Mouse (Mus musculus) activated CD4-positive, CD25-positive, alpha-beta regulatory T cell, adult 4 months (primary cell): Measurements from ENCODE around the gene Hspa1a. TPM values are rescaled to one million over a fixed set of nuclear protein-coding genes. Genes with fewer than 3 reads are reported as not detected.
A peak's percentile ranks its signal among the peaks of the same experiment; 100 is the strongest.
"Not testable (repeated sequence)": the region's sequence is repeated elsewhere in the genome, so short reads cannot be mapped to it uniquely, and the experiment has no call there.

ENCODE experiments used
- ATAC-seq: one replicate; pipeline ENCODE4 v1.8.0; 2017
- polyA plus RNA-seq, 2 experiments: library from polyadenylated mRNA; unstranded; fragments of 100-300 nt; shearing (Covaris generic); gene quantifications; one replicate each; pipeline ENCODE4 v1.2.1; 2017

Gene Hspa1a
- 1 to 10 TPM in 1 of 2 experiments, under 1 TPM in 1; 0.17 to 5.1 TPM for polyA plus RNA-seq

DNA sequence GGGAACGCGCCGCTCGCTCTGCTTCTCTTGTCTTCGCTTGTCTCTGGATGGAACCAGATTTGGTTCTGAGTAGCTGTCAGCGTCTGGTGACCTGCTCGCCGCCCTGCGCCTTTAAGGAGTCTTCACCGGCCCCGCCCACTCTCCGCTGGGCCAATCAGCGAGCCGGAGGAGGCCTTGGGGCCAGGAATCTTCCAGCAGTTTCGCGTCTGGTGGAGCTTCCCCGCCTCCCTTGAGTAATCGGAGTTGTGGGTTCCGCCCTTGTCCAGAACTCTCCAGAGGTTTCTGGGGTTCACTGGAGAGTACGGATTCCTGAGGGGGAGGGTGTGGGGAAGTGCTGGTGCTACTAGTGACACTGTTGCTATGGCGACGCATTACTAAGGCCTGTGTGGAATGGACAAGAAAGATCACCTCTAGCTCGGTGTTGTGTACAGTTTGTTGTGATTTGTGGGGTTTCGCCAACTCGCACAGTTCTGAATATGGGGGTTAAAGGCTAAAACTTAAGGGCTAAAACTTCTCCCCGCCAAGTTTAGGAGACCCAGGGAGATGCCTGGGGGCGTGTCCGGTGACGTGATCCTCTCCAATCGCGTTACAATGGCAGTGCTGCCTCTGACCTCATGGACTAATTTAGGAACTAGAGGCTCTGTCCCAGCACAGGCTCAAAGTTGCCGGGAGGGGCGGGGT is at the start of gene Hspa1a, which contains the start of gene Hspa1l:
Gene Hspa1a, minus strand, starts transcription at position 88 of the 681 bp plus-strand sequence.
Gene Hspa1l, plus strand, starts transcription at position 635 of the 681 bp plus-strand sequence.
- ATAC-seq = peak; percentile 95

DNA sequence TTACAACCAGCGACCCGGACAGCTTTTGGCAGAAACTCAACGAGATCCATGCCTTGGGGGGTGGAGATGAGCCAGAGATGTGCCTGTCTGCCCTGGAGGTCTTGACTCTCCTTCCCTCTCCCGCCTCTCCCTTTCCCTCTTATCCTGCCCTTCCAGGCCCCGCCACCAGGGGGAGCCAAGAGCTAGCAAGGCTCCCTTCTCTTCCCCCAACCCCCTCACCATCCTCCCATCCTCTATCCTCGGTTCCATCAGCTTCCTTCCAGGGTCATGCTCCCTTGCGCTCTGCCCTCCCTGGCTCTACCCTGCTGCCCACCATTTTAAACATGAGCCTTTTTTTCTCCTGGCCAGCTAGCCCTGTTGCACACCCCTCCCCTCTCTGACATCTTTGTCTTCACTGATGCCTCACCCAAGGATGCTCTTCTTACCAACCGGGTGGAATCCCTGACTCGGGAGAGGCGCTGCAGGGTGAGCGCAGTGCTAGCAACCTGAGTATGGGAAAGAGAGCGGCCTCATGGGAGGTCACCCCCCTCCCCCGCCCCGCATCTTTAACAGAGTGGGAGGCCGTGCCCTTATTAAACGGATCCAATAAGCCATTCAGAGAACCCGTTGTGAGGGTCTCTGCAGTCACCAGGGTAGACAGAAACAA is 49.3 kb upstream of the Hspa1a start:
- peak; percentile 68 for ATAC-seq

- ATAC-seq = no peak
Measured at GRCm38 (mm10) chr17:35020551-35020950, 48.6 kb upstream of the Hspa1a start.

- no peak for ATAC-seq
Measured at GRCm38 (mm10) chr17:35019894-35020293, 47.9 kb upstream of the Hspa1a start.

DNA sequence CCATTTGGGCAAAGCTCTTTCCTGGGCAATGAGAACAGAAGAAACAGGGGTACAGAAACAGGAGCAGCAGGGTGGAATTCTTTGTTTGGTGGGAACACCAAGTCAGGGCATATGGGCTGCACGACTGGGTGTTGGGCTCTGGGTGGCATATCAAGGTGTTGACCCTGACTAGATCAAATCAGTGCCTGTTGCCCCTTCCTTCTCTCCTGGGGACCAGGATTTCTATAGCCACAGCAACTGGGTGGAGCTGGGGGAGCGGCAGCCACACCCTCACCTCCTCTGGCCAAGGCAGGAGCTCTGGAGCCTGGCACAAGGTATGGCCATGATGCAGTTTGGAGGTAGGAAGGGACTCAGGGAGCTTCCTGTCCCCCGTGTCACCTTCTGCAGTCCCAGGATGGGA is 46.2 kb upstream of the Hspa1a start:
- no peak for ATAC-seq

DNA sequence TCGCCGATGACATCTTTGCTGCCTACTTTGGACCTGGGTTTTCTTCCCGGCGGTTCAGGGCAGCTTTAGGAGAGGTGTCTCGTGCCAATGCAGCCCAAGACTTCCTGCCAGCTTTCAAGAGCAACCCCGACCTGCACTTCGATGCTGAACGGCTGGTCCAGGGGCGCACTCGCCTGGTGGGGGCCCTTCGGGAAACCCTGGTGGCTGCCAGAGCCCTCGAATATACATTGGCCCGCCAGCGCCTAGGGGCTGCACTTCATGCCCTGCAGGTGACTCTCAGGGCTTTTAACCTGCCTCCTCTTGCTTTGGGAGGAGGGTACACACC is 45.7 kb upstream of the Hspa1a start:
- ATAC-seq = no peak

DNA sequence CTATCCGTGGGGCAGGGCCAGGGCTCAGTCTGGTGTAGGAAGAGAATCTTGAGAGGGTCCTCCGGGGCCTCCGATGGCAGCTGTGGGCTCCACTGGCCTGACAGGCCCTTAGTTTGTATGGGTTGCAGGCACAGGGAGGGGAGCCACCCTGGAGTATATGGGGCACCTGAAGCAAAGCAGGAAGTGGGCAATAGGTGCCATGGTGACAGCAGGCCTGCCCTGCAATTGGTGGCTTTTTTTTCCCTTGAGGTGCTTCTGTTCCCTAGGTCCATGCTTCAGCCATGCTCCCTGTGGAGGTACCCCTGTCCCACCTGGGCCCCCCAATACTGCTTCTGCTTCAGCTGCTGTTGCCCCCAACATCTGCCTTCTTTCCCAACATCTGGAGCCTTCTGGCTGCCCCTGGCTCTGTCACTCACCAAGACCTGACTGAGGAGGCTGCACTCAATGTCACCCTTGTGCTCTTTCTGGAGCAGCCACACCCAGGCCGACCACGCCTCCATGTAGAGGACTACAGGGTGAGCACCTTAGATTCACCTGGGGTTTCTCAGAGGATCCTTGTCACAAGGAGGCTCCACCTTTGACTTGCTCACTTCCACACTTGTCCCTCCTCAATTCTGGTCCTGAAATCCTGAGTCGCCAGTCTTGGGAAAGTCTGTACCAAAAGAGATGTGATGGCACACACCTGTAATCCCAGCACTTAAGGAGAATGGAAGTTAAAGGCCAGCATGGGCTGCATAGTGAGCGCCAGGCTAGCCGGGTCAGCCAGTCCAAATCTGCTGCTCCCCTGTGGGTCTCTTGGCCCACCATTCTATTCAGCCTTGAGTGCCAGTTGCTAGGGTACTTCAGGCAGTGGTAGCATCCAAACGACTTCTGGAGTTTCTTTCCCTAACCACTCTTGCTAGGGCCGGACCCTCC is 45.1 kb upstream of the Hspa1a start:
- peak; percentile 55 for ATAC-seq

DNA sequence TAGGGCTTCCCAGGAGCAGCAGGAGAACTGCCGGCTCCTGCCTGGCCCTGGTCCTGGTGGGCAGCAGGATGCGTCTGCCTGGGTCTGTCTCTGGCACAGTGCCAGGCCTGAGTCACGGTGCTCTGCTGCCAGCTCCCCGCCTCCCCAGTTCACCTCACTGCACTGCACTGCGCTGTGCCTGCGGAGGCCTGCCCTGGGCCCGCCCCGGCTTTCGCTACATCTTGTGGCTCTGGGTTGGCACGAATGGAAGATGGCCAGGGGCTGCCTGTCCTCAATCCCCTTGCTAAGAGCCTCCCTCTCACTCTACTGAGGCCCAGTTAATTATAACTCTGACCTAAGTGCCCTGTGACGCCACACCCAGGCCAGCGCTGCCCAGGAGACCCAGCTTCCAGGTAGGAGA is 44.4 kb upstream of the Hspa1a start, which contains the start of gene Vwa7:
Gene Vwa7, plus strand, starts transcription at position 204 of the 400 bp plus-strand sequence.
- ATAC-seq = no peak

DNA sequence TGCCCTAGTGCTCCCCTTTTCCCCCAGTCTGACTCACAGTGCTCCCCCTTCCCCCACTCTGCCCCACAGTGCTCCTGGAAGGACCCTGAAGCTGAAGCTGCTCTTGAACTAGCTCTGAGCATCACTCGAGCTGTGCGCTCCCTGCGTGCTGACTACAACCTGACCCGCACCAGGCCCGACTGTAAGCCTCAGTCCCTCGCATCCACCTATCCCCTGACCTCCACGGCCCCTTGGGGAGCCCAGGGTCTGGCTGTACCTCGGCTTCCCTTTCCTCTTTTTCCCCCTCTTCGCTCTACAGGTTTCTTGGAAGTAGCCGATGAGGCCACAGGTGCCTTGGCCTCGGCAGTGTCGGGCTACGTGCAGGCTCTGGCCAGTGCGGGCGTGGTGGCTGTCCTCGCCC is 43.3 kb upstream of the Hspa1a start:
- ATAC-seq = no peak

- ATAC-seq = no peak
Measured at GRCm38 (mm10) chr17:35013221-35013620, 41.3 kb upstream of the Hspa1a start.

DNA sequence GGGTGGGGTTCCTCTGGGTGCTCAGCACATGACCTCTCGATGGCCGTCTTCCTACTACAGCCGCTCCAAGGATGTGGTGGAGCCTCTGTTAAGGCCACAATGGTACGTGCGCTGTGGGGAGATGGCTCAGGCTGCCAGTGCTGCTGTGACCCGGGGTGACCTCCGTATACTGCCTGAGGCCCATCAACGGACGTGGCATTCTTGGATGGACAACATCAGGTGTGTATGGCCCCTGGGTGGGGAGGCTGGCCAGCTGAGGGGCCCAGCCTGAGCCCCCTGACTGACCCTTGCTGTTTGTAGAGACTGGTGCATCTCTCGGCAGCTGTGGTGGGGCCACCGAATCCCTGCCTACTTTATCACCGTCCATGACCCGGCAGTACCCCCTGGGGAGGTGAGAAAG is 40.5 kb upstream of the Hspa1a start:
- no peak for ATAC-seq

GRCm38 (mm10) chr17:35011440-35011839 is 39.5 kb upstream of the Hspa1a start:
- no peak for ATAC-seq

DNA sequence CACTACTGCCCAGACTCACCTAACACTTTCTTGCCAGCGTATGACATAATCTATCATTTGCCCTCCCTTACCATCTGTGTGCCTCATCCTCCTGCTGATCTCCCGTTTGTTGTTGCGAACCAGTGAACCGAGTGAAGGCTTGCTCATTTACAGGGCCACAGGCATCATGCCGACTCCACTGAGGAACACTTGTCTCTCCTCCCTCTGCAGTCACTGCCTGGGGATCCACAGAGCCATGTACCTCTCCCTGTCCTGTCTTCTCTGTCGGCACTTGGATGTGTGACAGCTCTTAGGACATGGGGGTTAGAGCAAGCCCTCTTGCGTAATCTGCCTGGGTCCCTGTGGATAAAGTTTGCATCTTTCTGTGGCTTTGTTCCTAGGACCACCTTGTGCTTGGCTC is 37.6 kb upstream of the Hspa1a start:
- no peak for ATAC-seq

GRCm38 (mm10) chr17:35007387-35007991 is 35.5 kb upstream of the Hspa1a start:
- no peak for ATAC-seq

- not testable (repeated sequence) for ATAC-seq
Measured at GRCm38 (mm10) chr17:35005902-35006301, 33.9 kb upstream of the Hspa1a start.

DNA sequence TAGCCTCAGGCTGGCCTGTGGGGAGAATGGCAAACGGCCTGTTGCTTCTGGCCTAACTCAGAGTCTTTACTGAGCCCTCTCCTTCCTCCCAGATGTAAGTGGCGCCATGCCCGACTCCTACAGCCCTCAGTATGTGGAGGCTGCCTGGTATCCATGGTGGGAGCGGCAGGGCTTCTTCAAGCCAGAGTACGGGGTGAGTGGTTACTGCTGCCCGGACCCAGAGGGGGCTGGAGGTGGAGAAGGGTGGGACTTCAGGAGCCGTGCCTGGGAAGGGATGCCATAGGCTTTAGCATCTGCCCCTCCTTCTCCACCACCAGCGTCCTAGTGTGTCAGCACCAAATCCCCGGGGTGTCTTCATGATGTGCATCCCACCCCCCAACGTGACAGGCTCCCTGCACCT is 33.2 kb upstream of the Hspa1a start:
- ATAC-seq = no peak

DNA sequence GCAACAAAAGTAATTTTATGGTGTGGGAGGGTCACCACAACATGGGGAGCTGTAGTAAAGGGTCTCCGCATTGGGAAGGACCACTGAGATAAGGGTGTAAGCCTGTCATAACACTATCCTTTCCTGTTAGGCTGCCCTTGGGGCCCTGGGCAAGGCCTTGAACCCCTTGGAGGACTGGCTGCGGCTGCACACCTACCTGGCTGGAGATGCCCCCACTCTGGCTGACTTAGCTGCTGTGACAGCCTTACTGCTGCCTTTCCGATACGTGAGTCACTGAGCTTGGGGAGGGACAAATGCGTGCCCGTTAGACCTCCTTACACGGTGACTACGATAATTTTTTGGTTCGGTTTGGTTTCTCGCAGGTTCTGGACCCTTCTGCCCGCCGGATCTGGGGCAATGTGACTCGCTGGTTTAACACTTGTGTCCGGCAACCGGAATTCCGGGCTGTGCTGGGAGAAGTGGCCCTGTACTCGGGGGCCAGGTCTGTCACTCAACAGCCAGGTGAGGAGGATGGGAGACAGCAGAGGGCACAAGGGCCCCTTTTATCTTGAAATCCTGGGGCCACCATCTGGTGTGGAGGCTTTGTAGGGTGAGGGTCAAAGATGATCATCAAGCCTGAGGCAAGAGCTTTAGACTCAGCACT is 32.2 kb upstream of the Hspa1a start:
- no peak for ATAC-seq

DNA sequence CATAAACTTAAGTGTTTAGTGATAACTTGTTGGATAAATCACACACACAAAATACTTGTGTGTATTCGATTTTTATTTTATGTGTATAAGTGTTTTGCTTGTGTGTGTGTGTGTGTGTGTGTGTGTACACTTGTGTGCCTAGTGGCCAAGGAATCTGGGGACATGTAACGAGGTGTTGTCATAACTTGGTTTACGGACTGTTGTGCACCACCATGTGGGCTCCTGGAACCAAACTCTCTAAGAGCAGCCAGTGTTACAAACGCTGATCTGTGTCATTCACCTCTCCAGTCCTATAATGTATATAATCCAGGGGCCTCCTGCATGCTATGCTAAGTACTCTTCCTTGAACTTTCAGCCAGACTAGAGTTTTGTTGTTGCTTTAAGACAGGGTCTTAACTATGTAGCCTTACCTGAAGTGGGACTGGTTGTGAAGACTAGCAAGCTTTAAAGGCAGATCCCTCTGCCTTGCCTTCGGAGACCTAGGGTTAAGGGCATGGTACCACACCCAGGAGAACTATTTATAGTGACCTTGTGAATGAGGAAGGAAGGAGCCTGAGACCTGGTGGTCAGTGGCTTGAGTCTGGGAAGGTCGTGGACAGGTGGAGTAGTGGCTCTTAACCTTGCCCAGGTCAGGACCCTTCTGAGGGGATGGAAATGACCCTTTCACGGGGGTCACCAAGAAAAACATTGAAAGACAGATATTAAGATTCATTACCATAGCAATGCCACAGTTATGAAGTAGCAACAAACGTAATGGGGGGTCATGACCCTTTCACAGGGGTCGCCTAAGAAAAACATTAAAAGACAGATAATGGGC is 31.3 kb upstream of the Hspa1a start:
- no peak for ATAC-seq

- ATAC-seq = no peak
Measured at GRCm38 (mm10) chr17:35002153-35002865, 30.4 kb upstream of the Hspa1a start.

DNA sequence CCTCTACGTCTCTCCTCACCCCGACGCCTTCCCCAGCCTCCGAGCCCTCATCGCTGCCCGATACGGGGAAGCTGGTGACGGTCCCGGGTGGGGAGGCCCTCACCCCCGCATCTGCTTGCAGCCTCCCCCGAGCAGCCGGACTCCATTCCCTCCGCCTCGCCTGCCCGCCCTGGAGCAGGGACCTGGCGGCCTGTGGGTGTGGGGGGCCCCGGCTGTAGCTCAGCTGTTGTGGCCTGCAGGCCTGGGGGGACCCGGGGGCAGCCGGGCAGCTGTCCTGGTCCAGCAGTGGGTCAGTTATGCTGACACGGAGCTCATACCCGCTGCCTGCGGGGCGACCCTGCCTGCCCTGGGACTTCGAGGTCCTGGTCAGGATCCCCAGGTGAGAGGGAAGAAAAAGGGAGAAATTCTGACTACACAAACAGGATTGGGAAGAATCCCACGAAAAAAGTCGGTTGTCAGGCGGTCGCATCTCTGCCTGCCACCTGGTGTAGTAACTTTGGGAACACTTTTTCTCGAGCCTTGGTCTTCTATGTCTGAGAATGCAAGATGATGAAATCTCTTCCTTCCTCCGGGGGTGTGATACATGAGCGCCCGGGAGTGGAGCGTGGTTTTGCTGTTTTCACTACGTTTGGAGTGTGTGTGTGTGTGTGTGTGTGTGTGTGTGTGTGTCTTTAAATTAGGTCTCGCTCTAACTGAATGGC is 29.6 kb upstream of the Hspa1a start:
- peak; percentile 5 for ATAC-seq
